Mouse (Mus musculus) forebrain, postnatal 0 days (tissue): ENCODE results near the gene Gm49416. TPM values are rescaled to one million over a fixed set of nuclear protein-coding genes. Genes with fewer than 3 reads are reported as not detected.

Source experiments
- ATAC-seq: fragments of 200-750 bp; cut with Nextera tagmentation; 2 replicates; pipeline ENCODE4 v1.8.0; 2017; ENCODE audit warnings: mild to moderate bottlenecking, moderate library complexity
- DNase-seq: peaks from one replicate; pipeline ENCODE4 v3.0.0-alpha.2; 2015
- H3K27ac ChIP-seq: fragments of 300-500 bp; sonication (generic); 2 replicates; pipeline ENCODE4 v1.5.1; 2014; ENCODE audit warnings: low read depth, mild to moderate bottlenecking, antibody characterized with exemption, low read length, moderate library complexity, mixed read lengths
- H3K27me3 ChIP-seq: fragments of 300-500 bp; sonication (generic); 2 replicates; pipeline ENCODE4 v1.6.1; 2014; ENCODE audit warnings: mild to moderate bottlenecking, low read length, mixed read lengths; ENCODE audit not compliant: insufficient read depth
- H3K36me3 ChIP-seq: fragments of 300-500 bp; sonication (generic); 2 replicates; pipeline ENCODE4 v1.6.1; 2014; ENCODE audit warnings: mild to moderate bottlenecking, moderate library complexity; ENCODE audit not compliant: insufficient read depth
- H3K4me1 ChIP-seq: fragments of 300-500 bp; sonication (generic); 2 replicates; pipeline ENCODE4 v1.6.1; 2014; ENCODE audit warnings: antibody characterized with exemption; ENCODE audit not compliant: insufficient read depth
- H3K4me2 ChIP-seq: fragments of 300-500 bp; sonication (generic); 2 replicates; pipeline ENCODE4 v1.6.1; 2014; ENCODE audit warnings: low read depth, mild to moderate bottlenecking, moderate library complexity
- H3K4me3 ChIP-seq: fragments of 300-500 bp; sonication (generic); 2 replicates; pipeline ENCODE4 v1.5.1; 2014; ENCODE audit warnings: low read depth, low read length, mixed read lengths
- H3K9ac ChIP-seq: fragments of 300-500 bp; sonication (generic); 2 replicates; pipeline ENCODE4 v1.6.1; 2014; ENCODE audit warnings: mild to moderate bottlenecking
- H3K9me3 ChIP-seq: fragments of 300-500 bp; sonication (generic); 2 replicates; pipeline ENCODE4 v1.6.1; 2016; ENCODE audit warnings: low read length
- CTCF ChIP-seq: sonication (generic); IDR thresholded peaks from 2 replicates; pipeline ENCODE4 v1.5.1; 2016; ENCODE audit warnings: antibody characterized with exemption, control low read depth, low read depth
- WGBS: fragments of 180-500 bp; shearing (Covaris S2); extraction: QIAGEN DNeasy Blood & Tissue Kit; methylation state at CpG from one replicate; pipeline ENCODE4 v1.1.7; 2014; 5-methylcytosine and 5-hydroxymethylcytosine counted together
- polyA plus RNA-seq: library from polyadenylated mRNA; unstranded; fragments of >200 nt; fragmentation: Nextera tagmentation; extraction: Ambion mirVana; gene quantifications from 2 replicates; pipeline ENCODE4 v1.2.1, GENCODE M21; 2015
- total RNA-seq: library from RNA; depleted of rRNA; stranded (reverse); fragments of >200 nt; gene quantifications from 2 replicates; pipeline ENCODE4 v1.2.3, GENCODE M21; 2014

Gene Gm49416
- total and polyA plus RNA-seq, 2 experiments from 2014 or later = 0.95 to 1.4 TPM

DNA sequence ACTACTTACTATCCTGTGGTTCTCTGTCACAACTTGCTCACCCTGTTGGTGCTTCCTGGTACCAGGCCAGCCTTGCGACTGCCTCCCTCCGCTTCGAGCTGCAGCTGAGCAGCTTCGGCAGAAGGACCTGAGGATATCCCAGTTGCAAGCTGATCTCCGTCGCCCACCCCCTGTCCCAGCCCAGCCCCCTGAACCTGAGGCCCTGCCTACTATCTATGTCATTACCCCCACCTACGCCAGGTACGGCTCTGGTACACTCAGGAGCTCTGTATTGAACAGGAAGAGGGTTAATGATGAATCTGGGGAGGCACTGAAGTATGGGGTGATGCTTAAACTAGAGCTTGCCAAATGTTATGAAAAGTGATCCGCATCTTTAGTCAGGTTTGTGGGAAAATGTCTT lies 33.0 kb downstream of the Gm49416 start:
- ATAC-seq = no peak
- peaks cover 11% of the 10 kb centered on the region; the same call in 1 of the 2 replicates for H3K36me3 ChIP-seq
- DNase-seq = no peak
- 87% methylated on average over 9 of the region's 9 CpGs for WGBS
- H3K9ac ChIP-seq = no peak overlapping the region
- H3K4me3 ChIP-seq = peak overlapping the region; percentile 89; the same call in 1 of the 2 replicates
- H3K4me2 ChIP-seq = peak overlapping the region; percentile 79; the same call in 1 of the 2 replicates
- H3K4me1 ChIP-seq = peaks cover 14% of the 10 kb centered on the region
- H3K27ac ChIP-seq = no peak overlapping the region
- H3K27me3 ChIP-seq = no peaks in the 10 kb centered on the region
- no peaks in the 10 kb centered on the region for H3K9me3 ChIP-seq
- TF ChIP-seq CTCF = no peak

DNA sequence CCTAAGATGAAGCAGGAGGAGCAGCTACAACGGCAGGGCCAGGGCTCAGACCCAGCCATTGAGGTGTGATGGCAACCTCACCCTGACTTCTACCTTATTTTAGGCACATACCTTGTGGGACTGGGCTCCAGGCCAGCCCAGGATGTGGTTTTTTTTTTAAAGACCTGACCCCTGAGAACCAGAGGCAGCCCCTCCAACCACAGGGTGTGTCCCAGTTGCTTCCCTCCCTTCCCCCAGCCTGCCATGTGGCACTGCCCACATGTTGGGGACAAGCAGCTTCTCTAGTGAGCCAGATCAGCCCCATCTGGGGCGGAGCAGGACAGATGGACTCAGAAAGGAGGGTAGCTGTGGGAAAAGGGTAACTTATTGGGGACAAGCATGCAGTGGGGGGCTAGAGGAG lies 38.0 kb downstream of the Gm49416 start:
- ATAC-seq (no peak), DNase-seq (no peak)
- Histone ChIP-seq H3K4me3 (no peak overlapping the region), H3K27me3 (no peaks in the 10 kb centered on the region), H3K36me3 (peaks cover 16% of the 10 kb centered on the region; the same call in 1 of the 2 replicates), H3K4me1 (peaks cover 5% of the 10 kb centered on the region), H3K4me2 (no peak overlapping the region), H3K9ac (no peak overlapping the region), H3K27ac (no peak overlapping the region), H3K9me3 (no peaks in the 10 kb centered on the region)
- 93% methylated on average over 2 of the region's 2 CpGs for WGBS
- no peak for TF ChIP-seq CTCF

- no peak overlapping the region for H3K4me2 ChIP-seq
- no peaks in the 10 kb centered on the region for H3K27me3 ChIP-seq
- no peak overlapping the region for H3K27ac ChIP-seq
- H3K4me3 ChIP-seq = no peak overlapping the region
- H3K36me3 ChIP-seq = peaks cover 16% of the 10 kb centered on the region; the same call in 1 of the 2 replicates
- no peak overlapping the region for H3K9ac ChIP-seq
- H3K4me1 ChIP-seq = peaks cover 4% of the 10 kb centered on the region; the same call in 1 of the 2 replicates
- no peak for TF ChIP-seq CTCF
- WGBS = 94% methylated on average over 12 of the region's 12 CpGs
- H3K9me3 ChIP-seq = no peaks in the 10 kb centered on the region
- DNase-seq (no peak), ATAC-seq (no peak)
Observed at GRCm38 (mm10) chr19:8927891-8928525, 39.3 kb downstream of the Gm49416 start.

DNA sequence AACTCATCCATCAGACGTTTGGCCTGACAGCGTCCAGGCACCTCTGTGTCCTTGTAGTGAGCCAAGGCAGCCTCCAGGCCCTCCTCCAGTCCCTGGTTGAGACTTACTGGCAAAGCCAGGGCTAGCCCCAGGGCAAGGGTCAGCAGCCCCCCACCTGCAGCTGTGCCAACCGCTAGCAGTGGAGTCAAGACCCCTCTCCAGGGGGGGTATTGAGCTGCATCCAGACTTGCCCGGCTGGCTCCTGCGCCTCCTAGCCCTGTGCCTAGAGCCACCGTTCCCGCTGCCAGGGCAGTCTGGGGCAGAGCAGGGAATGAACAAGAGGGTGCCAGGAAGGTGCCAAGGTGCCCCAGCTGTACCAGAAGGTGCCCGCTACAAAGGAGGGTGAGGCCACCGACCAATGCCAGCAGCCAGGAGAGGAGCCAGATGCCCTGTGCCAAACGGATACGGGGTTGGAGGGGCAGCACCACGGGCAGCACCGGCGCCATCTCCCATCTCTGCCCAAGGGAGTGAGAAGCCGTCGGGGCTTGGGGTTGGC lies 40.0 kb downstream of the Gm49416 start:
- Histone ChIP-seq H3K4me2 (peak overlapping the region; percentile 61), H3K4me3 (peak overlapping the region; percentile 44), H3K27me3 (no peaks in the 10 kb centered on the region), H3K36me3 (peaks cover 16% of the 10 kb centered on the region; the same call in 1 of the 2 replicates), H3K9me3 (no peaks in the 10 kb centered on the region), H3K4me1 (peaks cover 4% of the 10 kb centered on the region; the same call in 1 of the 2 replicates), H3K9ac (peak overlapping the region; percentile 57; the same call in 1 of the 2 replicates), H3K27ac (no peak overlapping the region)
- ATAC-seq (peak; percentile 23), DNase-seq (no peak)
- TF ChIP-seq CTCF = no peak
- 13% methylated on average over 16 of the region's 16 CpGs for WGBS

DNA sequence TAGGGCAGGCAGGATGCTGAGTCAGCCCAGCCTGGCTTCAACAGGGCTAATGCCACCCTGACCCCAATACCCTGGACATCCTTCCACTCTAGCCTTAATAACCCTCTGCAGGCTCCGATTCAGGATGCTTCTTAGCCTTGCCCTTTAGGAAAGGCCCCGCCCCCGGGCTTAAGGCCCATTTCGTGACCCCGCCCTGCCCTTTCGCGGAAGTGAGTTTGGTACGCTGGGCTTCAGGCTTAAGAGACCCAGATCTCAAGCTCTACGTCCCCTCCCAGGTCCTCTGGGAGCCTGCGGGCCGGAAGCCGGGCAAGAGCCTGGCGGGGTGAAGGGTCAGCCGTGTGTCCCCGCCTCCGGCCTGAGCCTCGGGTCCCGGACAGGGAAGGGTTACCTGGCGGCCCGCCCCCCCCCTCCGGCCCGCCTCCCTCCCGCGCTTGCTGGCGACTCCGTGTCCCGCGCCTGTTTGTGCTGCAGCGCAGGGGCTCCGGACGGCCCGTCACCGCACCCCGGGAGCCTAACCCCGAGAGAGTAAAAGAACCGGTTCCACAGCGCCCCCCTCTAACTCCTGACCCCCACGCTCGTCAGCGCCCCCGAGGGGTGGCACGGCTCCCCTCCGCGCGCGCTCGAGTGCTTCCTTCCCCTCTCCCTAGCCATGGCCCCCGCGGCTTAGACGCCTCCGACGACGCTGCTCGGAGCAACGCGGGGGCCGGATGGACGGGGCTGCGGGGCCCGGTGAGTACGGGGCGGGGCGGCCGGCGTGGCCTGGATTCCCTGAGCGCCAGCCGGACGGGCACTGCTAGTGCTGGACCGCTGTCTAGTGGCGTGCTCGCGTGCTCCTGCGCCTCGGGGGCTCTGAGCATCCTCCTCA lies 40.7 kb downstream of the Gm49416 start, which contains the start of the genes Rom1 and Eml3:
Gene Rom1 (minus strand): TSS at position 133 of the 865 bp plus-strand sequence.
Gene Eml3 (plus strand): TSS at position 329 of the 865 bp plus-strand sequence.
- Histone ChIP-seq H3K27ac (peak within 1 kb of the TSS; percentile 35; the same call in 1 of the 2 replicates), H3K4me1 (peaks cover 4% of the 10 kb centered on the region; the same call in 1 of the 2 replicates), H3K4me3 (peak within 1 kb of the TSS; percentile 44), H3K9me3 (no peaks in the 10 kb centered on the region), H3K27me3 (no peaks in the 10 kb centered on the region), H3K4me2 (peak within 1 kb of the TSS; percentile 61), H3K36me3 (peaks cover 16% of the 10 kb centered on the region; the same call in 1 of the 2 replicates), H3K9ac (peak within 1 kb of the TSS; percentile 57)
- ATAC-seq (peak; percentile 65), DNase-seq (peak; percentile 49)
- peak; percentile 55 for TF ChIP-seq CTCF
- WGBS = 3% methylated on average over 70 of the region's 74 CpGs

DNA sequence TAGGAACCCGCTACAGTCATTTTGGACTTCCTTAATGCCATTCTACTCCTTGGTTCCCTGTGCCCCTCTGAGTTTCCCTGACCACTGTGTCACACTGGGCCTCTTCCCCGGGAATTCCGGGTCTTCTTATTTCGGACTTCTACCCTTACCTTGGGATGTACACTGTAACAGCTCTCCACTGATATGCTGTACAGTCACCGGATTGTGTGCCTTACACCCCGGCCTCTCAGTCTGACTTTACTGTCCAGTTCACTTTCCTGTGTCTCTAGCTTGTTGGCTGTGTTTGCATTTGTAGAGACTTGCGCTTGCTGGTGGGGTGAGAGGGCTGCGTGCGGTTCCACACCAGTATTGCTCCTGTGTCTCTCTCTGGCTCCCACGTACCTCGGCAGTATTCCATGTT lies 41.4 kb downstream of the Gm49416 start:
- Histone ChIP-seq H3K36me3 (peaks cover 16% of the 10 kb centered on the region; the same call in 1 of the 2 replicates), H3K9me3 (no peaks in the 10 kb centered on the region), H3K27ac (no peak overlapping the region), H3K4me2 (peak overlapping the region; percentile 61), H3K27me3 (no peaks in the 10 kb centered on the region), H3K4me3 (peak overlapping the region; percentile 44), H3K9ac (peak overlapping the region; percentile 57), H3K4me1 (peaks cover 4% of the 10 kb centered on the region; the same call in 1 of the 2 replicates)
- TF ChIP-seq CTCF = no peak
- DNase-seq = no peak
- WGBS = 19% methylated on average over 11 of the region's 11 CpGs
- no peak for ATAC-seq
